Mouse (Mus musculus) lung, adult 2 months (tissue): ENCODE data around the gene Spock2.
"Not testable (repeated sequence)": the region's sequence is repeated elsewhere in the genome, so short reads cannot be mapped to it uniquely, and the experiment has no call there.

Source experiments
- CTCF ChIP-seq: fragments of 200-500 bp; IDR thresholded peaks from 2 replicates; pipeline ENCODE4 v1.5.1; 2011; ENCODE audit warnings: mild to moderate bottlenecking, low read length, control low read depth; ENCODE audit not compliant: insufficient read depth
- POLR2A ChIP-seq: fragments of 200-500 bp; IDR thresholded peaks from 2 replicates; pipeline ENCODE4 v1.6.1; 2011; ENCODE audit warnings: low read depth, mild to moderate bottlenecking, control low read depth, low read length, borderline replicate concordance; ENCODE audit errors: extremely low read depth

- not testable (repeated sequence) for TF ChIP-seq POLR2A, CTCF
Observed at GRCm38 (mm10) chr10:60136010-60136409, 30.0 kb downstream of the Spock2 start.
